Mouse (Mus musculus): ENCODE measurements at regions not wholly inside any gene's neighbourhood (a gene's known extent, or its start where the extent isn't known, plus 50 kb on each side); places are given as distances from the start of the nearest gene placed in this dataset.
A peak's percentile ranks its signal among the peaks of the same experiment; 100 is the strongest.

DNA sequence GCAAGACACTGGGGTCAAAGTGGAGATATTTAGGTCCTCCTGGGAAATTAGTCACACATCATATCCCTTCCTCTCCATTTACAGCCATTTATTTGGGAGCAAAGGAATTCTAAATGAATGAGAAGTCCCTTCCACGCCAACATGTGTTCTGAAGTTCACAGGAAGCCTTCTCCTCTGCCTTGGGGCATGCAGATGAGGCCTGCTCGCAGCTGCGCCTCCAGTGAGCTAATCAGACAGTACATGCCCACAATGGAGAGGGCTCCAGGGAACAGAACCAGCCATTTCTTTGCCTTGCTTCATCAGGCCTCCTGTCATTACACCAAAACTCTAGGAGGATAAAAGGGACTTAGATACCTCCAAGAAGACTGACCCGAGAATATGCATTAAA is 71.9 kb upstream of the Thbs1 start:
- 81% methylated on average over 4 of the region's 4 CpGs for WGBS
- H3K27ac ChIP-seq (ENCODE audit: poor library complexity, severe bottlenecking) = peak overlapping the region; percentile 35; the same call in 1 of the 2 replicates
- ATAC-seq (ENCODE audit: insufficient number of reproducible peaks, low FRiP score) = no peak

DNA sequence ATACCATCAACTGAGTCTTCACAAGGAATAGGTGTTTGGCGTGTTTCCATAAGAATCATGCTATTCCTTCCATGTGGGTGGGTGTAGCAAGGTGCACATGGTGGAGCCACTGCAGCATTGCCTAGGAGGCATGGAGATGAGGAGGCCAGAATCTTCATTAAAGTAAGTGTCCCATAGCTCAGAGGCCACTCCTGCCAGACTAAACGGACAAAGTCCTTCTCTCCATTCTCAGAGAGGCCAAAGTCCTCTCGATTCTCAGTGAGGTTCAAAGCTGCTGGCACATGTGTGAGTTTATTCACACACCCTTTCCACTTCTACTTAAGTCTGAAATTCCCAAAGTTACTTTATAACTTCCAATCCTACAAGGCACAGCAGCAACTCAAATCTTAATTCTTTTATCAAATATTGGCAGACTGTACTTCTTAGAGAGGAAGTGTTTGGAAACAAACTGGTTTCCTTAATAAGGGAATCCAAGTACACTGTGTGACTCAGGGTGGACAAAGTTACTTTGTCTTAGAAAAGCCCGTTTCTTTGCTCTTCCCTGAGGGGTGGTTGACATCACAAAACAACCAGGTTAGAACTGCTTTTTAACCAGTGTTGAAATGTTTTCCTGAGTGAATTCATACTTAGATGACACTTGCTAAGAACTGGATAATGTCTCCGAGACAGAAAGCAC is 69.2 kb upstream of the Thbs1 start:
- ATAC-seq (ENCODE audit: insufficient number of reproducible peaks, low FRiP score) = no peak
- no peak overlapping the region for H3K4me3 ChIP-seq
- 70% methylated on average over 5 of the region's 5 CpGs for WGBS
- no peak overlapping the region for H3K9ac ChIP-seq
- H3K27me3 ChIP-seq (replicated peaks) = no peaks in the 10 kb centered on the region
- H3K27ac ChIP-seq (ENCODE audit: poor library complexity, severe bottlenecking) = 0 out of 2 replicates have a peak overlapping the region, but pooled peaks have one; percentile 13
- H3K4me1 ChIP-seq (replicated peaks) = peaks cover 21% of the 10 kb centered on the region
- H3K36me3 ChIP-seq = no peaks in the 10 kb centered on the region
- no peak overlapping the region for H3K4me2 ChIP-seq
- no peaks in the 10 kb centered on the region for H3K9me3 ChIP-seq (replicated peaks)

More for the DNA sequence above, 71.9 kb upstream of the Thbs1 start:
- H3K4me3 ChIP-seq = no peak overlapping the region
- H3K9ac ChIP-seq = no peak overlapping the region
- no peaks in the 10 kb centered on the region for H3K27me3 ChIP-seq (replicated peaks)
- no peaks in the 10 kb centered on the region for H3K36me3 ChIP-seq
- H3K9me3 ChIP-seq (replicated peaks) = no peaks in the 10 kb centered on the region
- H3K4me1 ChIP-seq (replicated peaks) = peaks cover 21% of the 10 kb centered on the region
- no peak overlapping the region for H3K4me2 ChIP-seq

DNA sequence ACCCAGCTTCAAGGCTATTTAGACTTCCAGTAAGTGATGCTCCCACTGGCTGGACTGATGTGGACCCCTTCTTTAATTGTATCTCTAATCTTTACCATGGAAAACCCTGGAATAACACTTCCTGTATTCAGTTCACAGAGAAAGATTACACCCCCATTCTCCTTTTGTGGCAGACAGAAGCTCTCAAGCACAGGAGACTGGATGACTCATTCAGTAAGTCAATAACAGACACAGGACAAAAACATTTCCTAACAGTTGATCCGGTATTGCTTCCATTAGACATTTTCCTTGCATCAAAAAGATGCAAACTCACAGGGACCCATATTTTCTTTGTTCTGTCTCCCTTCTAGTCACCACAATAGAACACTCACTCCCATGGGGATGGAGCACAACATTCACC is 67.0 kb upstream of the Thbs1 start:
- Histone ChIP-seq H3K4me3 (no peak overlapping the region), H3K27ac (ENCODE audit: poor library complexity, severe bottlenecking) (no peak overlapping the region), H3K36me3 (no peaks in the 10 kb centered on the region), H3K9me3 (replicated peaks) (no peaks in the 10 kb centered on the region), H3K9ac (no peak overlapping the region), H3K27me3 (replicated peaks) (no peaks in the 10 kb centered on the region), H3K4me2 (no peak overlapping the region), H3K4me1 (replicated peaks) (peaks cover 10% of the 10 kb centered on the region)
- 47% methylated on average over 1 of the region's 1 CpGs for WGBS
- no peak for ATAC-seq (ENCODE audit: insufficient number of reproducible peaks, low FRiP score)

DNA sequence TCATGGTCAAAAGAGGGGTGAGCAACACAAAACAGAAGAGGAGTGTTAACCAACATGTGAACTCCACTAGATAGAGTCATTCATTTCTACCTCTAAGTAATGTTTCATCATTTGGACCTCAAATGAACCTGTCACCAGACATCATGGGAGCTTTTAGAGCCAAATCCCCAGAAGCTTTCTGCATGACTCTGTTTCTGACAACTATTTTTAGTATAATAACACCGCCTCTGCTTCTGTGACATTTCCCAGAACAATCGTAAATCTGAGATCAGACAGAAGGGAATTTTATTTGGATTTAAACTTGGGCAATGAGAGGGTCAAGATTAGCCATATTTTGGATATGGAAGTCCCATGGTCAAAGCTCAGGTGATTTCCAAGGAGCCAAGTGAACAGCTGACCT is 61.4 kb upstream of the Thbs1 start:
- no peak for ATAC-seq (ENCODE audit: insufficient number of reproducible peaks, low FRiP score)
- 55% methylated on average over 2 of the region's 2 CpGs for WGBS

DNA sequence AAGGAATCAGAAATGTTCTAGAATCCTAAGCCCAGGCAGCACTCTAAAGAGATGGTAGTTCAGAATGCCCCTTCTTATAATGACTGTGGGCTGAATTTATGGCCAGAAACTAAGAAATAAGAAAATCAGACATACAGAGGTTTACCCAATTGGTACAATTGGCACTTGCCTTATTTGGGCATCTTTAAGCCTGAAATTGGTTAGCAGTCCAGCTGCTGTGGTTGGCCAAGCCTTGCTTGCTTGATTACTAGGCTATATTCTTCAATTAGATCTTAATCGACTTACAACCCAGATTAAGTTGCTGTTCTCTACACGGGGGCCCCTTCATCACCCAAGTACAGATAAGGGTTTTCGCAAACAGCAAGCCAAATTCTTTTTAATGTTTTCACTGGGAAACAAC is 60.1 kb upstream of the Thbs1 start:
- ATAC-seq (ENCODE audit: insufficient number of reproducible peaks, low FRiP score) = no peak
- peaks cover 4% of the 10 kb centered on the region; the same call in 1 of the 2 replicates for H3K4me1 ChIP-seq (replicated peaks)
- H3K4me2 ChIP-seq = no peak overlapping the region
- no peak overlapping the region for H3K9ac ChIP-seq
- no peaks in the 10 kb centered on the region for H3K9me3 ChIP-seq (replicated peaks)
- H3K27me3 ChIP-seq (replicated peaks) = no peaks in the 10 kb centered on the region
- no peak overlapping the region for H3K4me3 ChIP-seq
- H3K36me3 ChIP-seq = no peaks in the 10 kb centered on the region
- WGBS = 69% methylated on average over 3 of the region's 3 CpGs
- no peak overlapping the region for H3K27ac ChIP-seq (ENCODE audit: poor library complexity, severe bottlenecking)

More for the DNA sequence above, 61.4 kb upstream of the Thbs1 start:
- Histone ChIP-seq H3K27me3 (replicated peaks) (no peaks in the 10 kb centered on the region), H3K27ac (ENCODE audit: poor library complexity, severe bottlenecking) (no peak overlapping the region), H3K4me2 (no peak overlapping the region), H3K36me3 (no peaks in the 10 kb centered on the region), H3K4me3 (no peak overlapping the region), H3K4me1 (replicated peaks) (peaks cover 4% of the 10 kb centered on the region; the same call in 1 of the 2 replicates), H3K9ac (no peak overlapping the region), H3K9me3 (replicated peaks) (no peaks in the 10 kb centered on the region)

DNA sequence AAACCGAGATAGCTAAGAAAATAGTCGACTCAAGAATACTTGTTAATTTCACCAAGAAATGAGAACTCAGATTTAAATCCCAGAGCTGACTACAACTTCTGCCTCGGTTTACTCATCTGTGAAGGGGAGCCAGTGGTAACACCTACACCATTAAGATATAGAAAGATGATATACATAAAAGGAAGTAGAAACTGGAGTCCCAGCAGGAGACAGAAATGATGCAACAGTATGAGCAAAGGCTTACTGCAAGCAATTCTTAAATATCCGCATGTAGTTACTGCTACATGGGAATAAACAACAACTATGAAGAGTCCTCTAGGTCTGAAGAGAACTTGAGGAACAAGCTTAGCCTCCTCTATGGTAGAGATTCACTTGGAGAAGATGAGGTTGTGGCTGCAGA is 58.2 kb upstream of the Thbs1 start:
- no peaks in the 10 kb centered on the region for H3K27me3 ChIP-seq (replicated peaks)
- no peak overlapping the region for H3K4me2 ChIP-seq
- no peak overlapping the region for H3K27ac ChIP-seq (ENCODE audit: poor library complexity, severe bottlenecking)
- H3K9ac ChIP-seq = no peak overlapping the region
- no peak for ATAC-seq (ENCODE audit: insufficient number of reproducible peaks, low FRiP score)
- no peaks in the 10 kb centered on the region for H3K9me3 ChIP-seq (replicated peaks)
- peaks cover 4% of the 10 kb centered on the region; the same call in 1 of the 2 replicates for H3K4me1 ChIP-seq (replicated peaks)
- no peak overlapping the region for H3K4me3 ChIP-seq
- no peaks in the 10 kb centered on the region for H3K36me3 ChIP-seq
- 88% methylated on average over 4 of the region's 4 CpGs for WGBS

DNA sequence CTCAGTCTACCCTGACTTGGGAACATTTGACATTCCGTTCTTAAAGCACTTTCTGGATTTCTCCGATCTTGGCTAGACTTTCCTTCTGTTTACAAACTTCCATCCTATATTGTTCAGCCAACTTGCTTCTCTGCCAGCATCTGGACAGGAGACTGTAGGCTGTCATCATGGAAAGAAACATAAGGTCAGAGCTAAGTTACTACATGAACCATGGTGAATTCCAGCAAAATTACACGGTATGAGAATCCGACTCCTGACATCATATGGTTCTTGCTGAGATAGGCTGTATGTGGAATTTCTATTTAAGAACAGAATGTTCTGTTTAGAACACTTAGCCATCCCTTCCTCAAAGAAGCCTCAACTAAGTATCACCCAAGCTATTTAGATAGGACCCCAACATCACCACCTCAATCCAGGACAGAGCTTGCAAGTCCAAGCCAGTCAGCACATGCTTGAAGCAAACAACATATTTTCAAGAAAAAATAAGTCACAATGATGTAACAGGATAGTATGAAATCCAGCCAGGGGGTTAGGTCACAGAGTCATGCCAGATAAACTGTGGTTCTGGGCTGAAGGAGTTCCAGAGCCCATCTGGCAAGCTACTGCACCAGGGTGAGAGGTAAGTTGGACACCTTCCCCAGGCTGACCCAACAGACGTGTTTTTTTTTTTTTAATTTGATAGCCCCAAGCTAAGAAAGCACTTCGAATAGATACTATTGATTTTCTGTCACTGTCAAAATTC is 52.9 kb upstream of the Thbs1 start:
- no peak overlapping the region for H3K4me2 ChIP-seq
- no peaks in the 10 kb centered on the region for H3K36me3 ChIP-seq
- no peaks in the 10 kb centered on the region; the same call in 1 of the 2 replicates for H3K4me1 ChIP-seq (replicated peaks)
- H3K9ac ChIP-seq = no peak overlapping the region
- no peak overlapping the region for H3K4me3 ChIP-seq
- no peak overlapping the region for H3K27ac ChIP-seq (ENCODE audit: poor library complexity, severe bottlenecking)
- no peaks in the 10 kb centered on the region for H3K9me3 ChIP-seq (replicated peaks)
- 78% methylated on average over 6 of the region's 6 CpGs for WGBS
- no peak for ATAC-seq (ENCODE audit: insufficient number of reproducible peaks, low FRiP score)
- H3K27me3 ChIP-seq (replicated peaks) = no peaks in the 10 kb centered on the region

DNA sequence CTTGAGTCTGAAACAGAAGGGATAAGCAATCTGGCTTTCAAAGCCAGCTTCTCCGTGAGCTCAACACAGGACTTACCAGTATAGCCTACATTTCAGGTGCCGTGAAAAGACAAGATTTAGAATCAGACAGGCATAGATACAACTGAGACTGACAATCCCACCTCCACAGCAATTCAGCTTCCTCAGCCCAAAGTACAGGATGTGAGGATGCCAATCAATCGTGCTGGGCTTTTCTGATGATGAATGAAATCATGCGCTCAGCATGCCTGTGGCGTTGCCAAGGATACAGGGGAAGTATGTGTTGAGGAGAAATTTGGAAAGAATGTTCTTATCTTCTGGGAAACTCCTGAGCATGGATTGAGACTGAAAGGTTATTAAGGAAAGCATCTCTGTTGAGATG is 50.4 kb upstream of the Thbs1 start:
- Histone ChIP-seq H3K9ac (no peak overlapping the region), H3K4me3 (no peak overlapping the region), H3K4me1 (replicated peaks) (peaks cover 3% of the 10 kb centered on the region; the same call in 1 of the 2 replicates), H3K4me2 (no peak overlapping the region), H3K36me3 (no peaks in the 10 kb centered on the region), H3K27ac (ENCODE audit: poor library complexity, severe bottlenecking) (no peak overlapping the region), H3K9me3 (replicated peaks) (no peaks in the 10 kb centered on the region), H3K27me3 (replicated peaks) (no peaks in the 10 kb centered on the region)
- 46% methylated on average over 5 of the region's 5 CpGs for WGBS
- no peak for ATAC-seq (ENCODE audit: insufficient number of reproducible peaks, low FRiP score)

Data from heart, embryonic 12.5 days (tissue).